Mouse (Mus musculus): ENCODE data around the gene Zmynd8. TPM values are rescaled to one million over a fixed set of nuclear protein-coding genes. Genes with fewer than 3 reads are reported as not detected.

Zmynd8 gene
- polyA plus RNA-seq (2012; fragmentation: generic; extraction: Trizol) = 20.7 TPM
- long read RNA-seq, experiment 1, partial matches to known transcripts = 3 of 14 reads
- long read RNA-seq, experiment 1, other reads (novel, unspliced or antisense) = 11 of 14 reads
- long read RNA-seq, experiment 2, full-length matches to known transcripts = 6 of 51 reads
- long read RNA-seq, experiment 2, partial matches to known transcripts = 17 of 51 reads
- long read RNA-seq, experiment 2, other reads (novel, unspliced or antisense) = 28 of 51 reads

DNA sequence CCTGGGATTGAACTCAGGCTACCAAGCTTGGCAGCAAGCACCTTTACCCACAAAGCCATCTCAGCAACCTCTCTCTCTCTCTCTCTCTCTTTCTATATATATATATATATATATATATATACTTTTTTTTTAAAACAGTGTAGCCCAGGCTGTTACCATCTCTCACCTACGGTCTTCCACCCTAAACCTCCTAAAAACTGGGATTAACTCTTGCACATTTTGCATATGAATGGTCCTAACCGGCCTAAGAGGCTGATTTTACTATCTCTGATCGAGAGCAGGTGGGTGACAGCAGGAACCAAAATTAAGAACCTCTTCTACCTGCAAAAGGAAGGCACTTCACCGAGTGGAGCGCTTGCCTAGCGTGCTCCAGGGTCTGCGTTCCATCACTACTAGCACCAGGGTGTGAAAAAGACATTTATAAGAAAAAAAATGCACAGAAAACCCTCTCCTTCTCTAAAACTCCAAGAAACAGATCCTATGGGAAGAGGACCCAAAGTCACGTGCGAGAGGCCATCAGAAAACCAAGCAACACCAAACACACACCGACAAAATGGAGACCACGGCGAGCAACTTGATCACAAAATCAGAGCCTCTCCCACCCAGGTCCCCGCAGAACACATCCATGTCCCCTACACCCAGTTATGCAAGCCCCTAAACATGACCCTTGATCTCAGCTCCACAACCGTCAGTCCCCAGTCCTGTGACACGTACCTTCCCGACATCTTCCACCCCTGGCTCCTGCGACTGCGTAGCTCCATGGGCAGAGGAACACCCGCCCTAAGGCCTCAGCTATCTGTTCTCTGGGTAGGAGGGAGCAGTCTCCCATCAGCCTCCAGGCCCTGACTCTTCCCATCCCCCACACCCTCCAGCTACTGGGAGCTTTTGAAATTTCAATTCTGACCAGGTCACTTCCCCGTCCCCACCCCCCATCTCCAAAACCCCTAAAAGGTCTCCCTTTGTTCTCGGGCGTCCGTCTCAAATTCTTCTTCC lies at the start of gene Zmynd8:
Gene Zmynd8 (minus strand): TSS at position 815 of the 993 bp plus-strand sequence.
- TF ChIP-seq MYOG (IDR thresholded peaks at IDR 0.05; ENCODE audit: control insufficient read depth, extremely low read depth, insufficient read length) = no peak
- TF ChIP-seq USF1 (IDR thresholded peaks at IDR 0.05; ENCODE audit: low read depth) = no peak
- no peak for TF ChIP-seq MYOD1 (IDR thresholded peaks at IDR 0.05; ENCODE audit: control insufficient read depth, insufficient read length, low read depth)
- no peak for TF ChIP-seq CTCF (IDR thresholded peaks at IDR 0.05; ENCODE audit: control insufficient read depth, insufficient read depth, insufficient read length)
- no peak for TF ChIP-seq CEBPB (IDR thresholded peaks at IDR 0.05; ENCODE audit: low read depth)
- TF ChIP-seq FOSL1 (IDR thresholded peaks at IDR 0.05; ENCODE audit: insufficient read depth, low read length, poor library complexity, severe bottlenecking) = no peak
- TF ChIP-seq MAX (IDR thresholded peaks at IDR 0.05) = no peak
- no peaks in the 10 kb centered on the region for H3K27me3 ChIP-seq (ENCODE audit: control insufficient read depth, insufficient read depth, insufficient read length)
- H3K36me3 ChIP-seq (ENCODE audit: control insufficient read depth, insufficient read depth) = no peaks in the 10 kb centered on the region
- no peaks in the 10 kb centered on the region for H3K79me3 ChIP-seq (ENCODE audit: low read depth)
- H3K79me2 ChIP-seq (ENCODE audit: control insufficient read depth, insufficient read depth) = no peaks in the 10 kb centered on the region
- no peak within 1 kb of the TSS for H3K4me3 ChIP-seq (ENCODE audit: insufficient read depth, poor library complexity, severe bottlenecking)
- no peak within 1 kb of the TSS for H3ac ChIP-seq (ENCODE audit: control insufficient read depth, insufficient read length, low read depth)

- Histone ChIP-seq H3K27me3 (ENCODE audit: control insufficient read depth, insufficient read depth, insufficient read length) (no peaks in the 10 kb centered on the region), H3K36me3 (ENCODE audit: control insufficient read depth, insufficient read depth) (no peaks in the 10 kb centered on the region), H3K79me2 (ENCODE audit: control insufficient read depth, insufficient read depth) (no peaks in the 10 kb centered on the region), H3K4me3 (ENCODE audit: insufficient read depth, poor library complexity, severe bottlenecking) (no peak overlapping the region), H3K79me3 (ENCODE audit: low read depth) (no peaks in the 10 kb centered on the region), H3ac (ENCODE audit: control insufficient read depth, insufficient read length, low read depth) (no peak overlapping the region)
- TF ChIP-seq MYOD1 (IDR thresholded peaks at IDR 0.05; ENCODE audit: control insufficient read depth, insufficient read length, low read depth) = no peak
- TF ChIP-seq CEBPB (IDR thresholded peaks at IDR 0.05; ENCODE audit: low read depth) = no peak
- TF ChIP-seq MYOG (IDR thresholded peaks at IDR 0.05; ENCODE audit: control insufficient read depth, extremely low read depth, insufficient read length) = no peak
- TF ChIP-seq CTCF (IDR thresholded peaks at IDR 0.05; ENCODE audit: control insufficient read depth, insufficient read depth, insufficient read length) = no peak
- TF ChIP-seq MAX (IDR thresholded peaks at IDR 0.05) = no peak
- TF ChIP-seq USF1 (IDR thresholded peaks at IDR 0.05; ENCODE audit: low read depth) = no peak
- TF ChIP-seq FOSL1 (IDR thresholded peaks at IDR 0.05; ENCODE audit: insufficient read depth, low read length, poor library complexity, severe bottlenecking) = no peak
These were observed 49.2 kb upstream of the Zmynd8 start for GRCm38 (mm10) chr2:165948007-165948406.

DNA sequence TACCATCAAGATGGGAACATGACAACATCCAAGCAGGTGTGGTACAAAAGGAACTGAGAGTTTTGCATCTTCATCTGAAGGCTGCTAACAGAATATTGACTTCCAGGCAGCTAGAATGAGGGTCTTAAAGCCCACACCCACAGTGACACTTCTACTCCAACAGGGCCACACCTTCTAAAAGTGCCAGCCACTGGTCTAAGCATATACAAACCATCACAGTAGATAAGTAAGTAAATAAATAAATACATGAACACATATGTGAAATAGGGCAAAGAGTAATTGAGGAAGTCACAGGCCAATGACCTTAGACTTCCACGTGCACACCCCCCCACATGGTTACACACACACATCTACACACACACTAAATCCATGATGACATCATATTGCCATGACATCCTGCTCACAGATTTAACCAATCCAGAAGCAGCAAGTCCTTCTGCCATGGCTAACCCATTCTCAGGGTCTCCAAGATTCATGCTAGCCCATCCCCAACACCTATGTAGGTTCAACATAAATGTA lies 47.3 kb upstream of the Zmynd8 start:
- TF ChIP-seq MYOD1 (IDR thresholded peaks at IDR 0.05; ENCODE audit: control insufficient read depth, insufficient read length, low read depth) (no peak), FOSL1 (IDR thresholded peaks at IDR 0.05; ENCODE audit: insufficient read depth, low read length, poor library complexity, severe bottlenecking) (no peak), MAX (IDR thresholded peaks at IDR 0.05) (no peak), CTCF (IDR thresholded peaks at IDR 0.05; ENCODE audit: control insufficient read depth, insufficient read depth, insufficient read length) (no peak), CEBPB (IDR thresholded peaks at IDR 0.05; ENCODE audit: low read depth) (no peak), USF1 (IDR thresholded peaks at IDR 0.05; ENCODE audit: low read depth) (no peak), MYOG (IDR thresholded peaks at IDR 0.05; ENCODE audit: control insufficient read depth, extremely low read depth, insufficient read length) (no peak)
- no peak overlapping the region for H3K4me3 ChIP-seq (ENCODE audit: insufficient read depth, poor library complexity, severe bottlenecking)
- H3K79me3 ChIP-seq (ENCODE audit: low read depth) = no peaks in the 10 kb centered on the region
- H3K27me3 ChIP-seq (ENCODE audit: control insufficient read depth, insufficient read depth, insufficient read length) = no peaks in the 10 kb centered on the region
- H3K36me3 ChIP-seq (ENCODE audit: control insufficient read depth, insufficient read depth) = no peaks in the 10 kb centered on the region
- H3K79me2 ChIP-seq (ENCODE audit: control insufficient read depth, insufficient read depth) = no peaks in the 10 kb centered on the region
- H3ac ChIP-seq (ENCODE audit: control insufficient read depth, insufficient read length, low read depth) = no peak overlapping the region

DNA sequence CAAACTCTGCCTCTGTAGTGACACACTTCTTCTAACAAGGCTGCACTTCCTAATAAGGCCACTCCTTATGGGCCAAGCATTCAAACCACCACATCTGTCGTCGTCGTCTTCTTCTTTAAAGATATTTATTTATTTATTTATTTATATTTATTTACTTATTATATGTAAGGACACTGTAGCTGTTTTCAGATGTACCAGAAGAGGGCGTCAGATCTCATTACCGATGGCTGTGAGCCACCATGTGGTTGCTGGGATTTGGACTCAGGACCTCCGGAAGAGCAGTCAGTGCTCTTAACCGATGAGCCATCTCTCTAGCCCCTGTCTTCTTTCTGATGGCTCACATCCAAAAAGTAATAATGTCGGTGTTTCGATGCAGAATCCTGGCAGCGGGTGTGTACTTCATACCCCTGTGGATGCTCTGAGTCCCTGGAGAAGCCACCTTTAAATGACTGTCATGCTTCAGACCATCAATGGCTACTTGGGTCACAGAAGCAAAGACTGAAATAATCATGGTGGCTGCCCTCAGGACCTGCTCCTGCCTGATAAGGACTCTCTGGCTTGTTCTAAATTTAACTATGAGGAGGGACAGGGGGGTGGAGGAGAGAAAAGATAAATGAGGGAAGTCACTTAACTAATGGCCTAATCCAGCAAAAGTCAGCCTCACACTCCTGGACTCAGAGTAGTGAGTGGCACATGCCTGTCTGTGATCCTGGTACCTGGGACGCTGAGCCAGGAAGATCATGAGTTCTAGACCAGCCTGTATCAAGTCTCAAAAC lies 45.9 kb upstream of the Zmynd8 start:
- no peaks in the 10 kb centered on the region for H3K79me2 ChIP-seq (ENCODE audit: control insufficient read depth, insufficient read depth)
- no peaks in the 10 kb centered on the region for H3K27me3 ChIP-seq (ENCODE audit: control insufficient read depth, insufficient read depth, insufficient read length)
- no peaks in the 10 kb centered on the region for H3K36me3 ChIP-seq (ENCODE audit: control insufficient read depth, insufficient read depth)

DNA sequence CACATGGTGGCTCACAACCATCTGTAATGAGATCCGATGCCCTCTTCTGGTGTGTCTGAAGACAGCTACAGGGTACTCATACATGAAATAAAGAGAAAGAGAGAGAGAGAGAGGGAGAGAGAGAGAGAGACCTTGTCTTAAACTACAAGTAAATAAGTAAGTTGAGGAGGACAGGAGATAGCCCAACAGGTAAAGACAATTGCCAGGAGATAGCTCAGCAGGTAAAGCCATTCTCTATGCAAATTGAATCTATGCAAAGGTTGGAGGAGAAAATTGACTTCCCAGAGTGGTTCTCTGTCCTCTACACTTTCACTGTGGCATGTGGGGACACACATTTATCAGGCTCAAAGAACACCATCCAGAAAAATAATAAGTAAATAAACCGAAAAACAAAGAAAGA lies 44.3 kb upstream of the Zmynd8 start:
- no peak for TF ChIP-seq CTCF (IDR thresholded peaks at IDR 0.05; ENCODE audit: control insufficient read depth, insufficient read depth, insufficient read length)
- no peak for TF ChIP-seq MAX (IDR thresholded peaks at IDR 0.05)
- no peak for TF ChIP-seq MYOG (IDR thresholded peaks at IDR 0.05; ENCODE audit: control insufficient read depth, extremely low read depth, insufficient read length)
- TF ChIP-seq FOSL1 (IDR thresholded peaks at IDR 0.05; ENCODE audit: insufficient read depth, low read length, poor library complexity, severe bottlenecking) = no peak
- no peak for TF ChIP-seq CEBPB (IDR thresholded peaks at IDR 0.05; ENCODE audit: low read depth)
- no peak for TF ChIP-seq MYOD1 (IDR thresholded peaks at IDR 0.05; ENCODE audit: control insufficient read depth, insufficient read length, low read depth)
- TF ChIP-seq USF1 (IDR thresholded peaks at IDR 0.05; ENCODE audit: low read depth) = no peak
- Histone ChIP-seq H3ac (ENCODE audit: control insufficient read depth, insufficient read length, low read depth) (no peak overlapping the region), H3K27me3 (ENCODE audit: control insufficient read depth, insufficient read depth, insufficient read length) (no peaks in the 10 kb centered on the region), H3K79me2 (ENCODE audit: control insufficient read depth, insufficient read depth) (no peaks in the 10 kb centered on the region), H3K4me3 (ENCODE audit: insufficient read depth, poor library complexity, severe bottlenecking) (no peak overlapping the region), H3K79me3 (ENCODE audit: low read depth) (no peaks in the 10 kb centered on the region), H3K36me3 (ENCODE audit: control insufficient read depth, insufficient read depth) (no peaks in the 10 kb centered on the region)

More for the DNA sequence above, 45.9 kb upstream of the Zmynd8 start:
- no peak overlapping the region for H3ac ChIP-seq (ENCODE audit: control insufficient read depth, insufficient read length, low read depth)
- TF ChIP-seq CTCF (IDR thresholded peaks at IDR 0.05; ENCODE audit: control insufficient read depth, insufficient read depth, insufficient read length) (no peak), MYOG (IDR thresholded peaks at IDR 0.05; ENCODE audit: control insufficient read depth, extremely low read depth, insufficient read length) (no peak), MAX (IDR thresholded peaks at IDR 0.05) (no peak), USF1 (IDR thresholded peaks at IDR 0.05; ENCODE audit: low read depth) (no peak), CEBPB (IDR thresholded peaks at IDR 0.05; ENCODE audit: low read depth) (no peak), FOSL1 (IDR thresholded peaks at IDR 0.05; ENCODE audit: insufficient read depth, low read length, poor library complexity, severe bottlenecking) (no peak)
- no peak overlapping the region for H3K4me3 ChIP-seq (ENCODE audit: insufficient read depth, poor library complexity, severe bottlenecking)
- no peaks in the 10 kb centered on the region for H3K79me3 ChIP-seq (ENCODE audit: low read depth)
